Mouse (Mus musculus) forebrain, embryonic 16.5 days (tissue): ENCODE data around the gene Cdx2. TPM values are rescaled to one million over a fixed set of nuclear protein-coding genes. Genes with fewer than 3 reads are reported as not detected.

ENCODE experiments used
- ATAC-seq: fragments of 200-750 bp; cut with Nextera tagmentation; 2 replicates; pipeline ENCODE4 v1.8.0; 2017; ENCODE audit warnings: mild to moderate bottlenecking, moderate library complexity
- H3K27ac ChIP-seq: fragments of 300-500 bp; sonication (generic); 2 replicates; pipeline ENCODE4 v1.5.1; 2014; ENCODE audit warnings: low read length, control low read depth
- H3K27me3 ChIP-seq: fragments of 300-500 bp; sonication (generic); replicated peaks from 2 replicates; pipeline ENCODE4 v1.6.1; 2014; ENCODE audit warnings: low read length; ENCODE audit not compliant: control insufficient read depth, insufficient read depth
- H3K36me3 ChIP-seq: fragments of 300-500 bp; sonication (generic); 2 replicates; pipeline ENCODE4 v1.6.1; 2014; ENCODE audit not compliant: control insufficient read depth, insufficient read depth
- H3K4me1 ChIP-seq: fragments of 300-500 bp; sonication (generic); replicated peaks from 2 replicates; pipeline ENCODE4 v1.6.1; 2014; ENCODE audit warnings: low read length; ENCODE audit not compliant: control insufficient read depth, insufficient read depth
- H3K4me2 ChIP-seq: fragments of 300-500 bp; sonication (generic); 2 replicates; pipeline ENCODE4 v1.6.1; 2014; ENCODE audit warnings: mild to moderate bottlenecking, low read length, control low read depth
- H3K4me3 ChIP-seq: fragments of 300-500 bp; sonication (generic); replicated peaks from 2 replicates; pipeline ENCODE4 v1.5.1; 2014; ENCODE audit warnings: mild to moderate bottlenecking, low read length, control low read depth
- H3K9ac ChIP-seq: fragments of 300-500 bp; sonication (generic); replicated peaks from 2 replicates; pipeline ENCODE4 v1.6.1; 2014; ENCODE audit warnings: low read depth, low read length, control low read depth
- H3K9me3 ChIP-seq: fragments of 300-500 bp; sonication (generic); 2 replicates; pipeline ENCODE4 v1.6.1; 2016; ENCODE audit warnings: low read length; ENCODE audit not compliant: control insufficient read depth
- WGBS: fragments of 180-500 bp; shearing (Covaris S2); extraction: QIAGEN DNeasy Blood & Tissue Kit; methylation state at CpG from one replicate; pipeline ENCODE4 v1.1.7; 2014; 5-methylcytosine and 5-hydroxymethylcytosine counted together
- polyA plus RNA-seq: library from polyadenylated mRNA; unstranded; fragments of >200 nt; fragmentation: Nextera tagmentation; extraction: Ambion mirVana; gene quantifications from 2 replicates; pipeline ENCODE4 v1.2.1, GENCODE M21; 2015

Gene Cdx2
- polyA plus RNA-seq, 1 experiment from 2014 or later: not detected

DNA sequence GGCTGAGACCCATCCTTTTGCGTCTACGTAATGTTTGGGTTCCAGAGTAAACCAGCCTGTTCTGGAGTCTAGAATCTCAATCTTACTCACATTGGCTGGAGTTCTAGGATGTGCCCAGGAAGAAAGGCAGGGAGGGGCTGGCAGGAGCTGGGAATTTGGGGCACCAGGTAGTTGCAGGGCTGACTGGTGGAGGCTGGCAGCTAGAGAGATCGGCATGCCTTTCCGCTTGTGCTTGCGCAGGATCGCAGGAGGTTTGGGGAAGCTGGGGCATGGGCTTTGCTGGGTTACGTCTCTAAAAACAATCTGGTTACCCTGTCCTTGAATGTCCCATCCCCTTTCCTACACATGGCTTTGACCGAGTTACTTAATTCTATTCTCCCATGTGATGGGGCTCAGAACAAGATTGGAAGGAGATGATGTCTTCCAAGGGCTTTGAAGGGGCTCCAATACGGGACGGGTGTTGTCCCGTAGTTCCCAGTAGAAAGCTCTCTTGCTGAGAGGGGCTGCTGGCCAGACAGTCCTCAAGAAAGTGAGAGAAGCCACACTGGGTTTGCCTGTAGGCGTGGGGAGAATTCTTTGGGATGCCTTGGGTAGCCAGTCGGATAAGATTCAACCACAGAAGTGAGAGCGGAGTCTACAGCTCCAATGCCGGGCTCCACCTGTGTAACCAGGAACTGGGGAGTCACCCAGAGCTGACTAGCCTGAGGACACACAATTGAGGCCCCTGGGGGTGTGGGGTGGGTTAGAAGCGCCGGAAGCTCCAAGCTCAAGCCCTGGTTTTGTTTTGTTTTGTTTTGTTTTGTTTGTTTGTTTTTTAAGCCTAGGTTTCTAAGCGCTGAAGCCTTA, 30.1 kb downstream of the Cdx2 start:
- H3K4me1 ChIP-seq: no peaks in the 10 kb centered on the region
- no peak overlapping the region for H3K27ac ChIP-seq
- H3K36me3 ChIP-seq: no peaks in the 10 kb centered on the region
- H3K9ac ChIP-seq: no peak overlapping the region
- peaks cover 85% of the 10 kb centered on the region for H3K27me3 ChIP-seq
- WGBS: 1% methylated on average over 18 of the region's 18 CpGs
- no peak overlapping the region for H3K4me3 ChIP-seq
- H3K9me3 ChIP-seq: no peaks in the 10 kb centered on the region
- no peak for ATAC-seq
- no peak overlapping the region for H3K4me2 ChIP-seq

DNA sequence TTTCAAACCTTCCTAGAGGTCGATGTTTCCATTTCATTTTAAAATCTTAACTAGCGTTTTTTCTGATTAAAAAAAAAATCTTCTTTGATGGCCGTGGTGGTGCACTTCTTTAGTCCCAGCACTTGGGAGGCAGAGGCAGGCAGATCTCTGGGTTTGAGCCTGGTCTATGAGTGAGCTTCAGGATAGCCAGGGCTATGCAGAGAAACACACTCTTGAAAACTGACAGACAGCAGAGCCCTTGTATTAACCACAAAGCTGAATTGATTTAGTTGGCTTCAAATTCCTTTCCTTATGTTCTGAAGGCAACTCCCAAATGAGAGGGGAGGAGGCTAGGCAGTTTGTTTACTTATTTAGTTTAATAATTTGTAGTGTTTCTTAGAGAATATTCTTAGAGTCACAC, 31.3 kb downstream of the Cdx2 start:
- no peak for ATAC-seq
- no peak overlapping the region for H3K4me2 ChIP-seq
- peaks cover 87% of the 10 kb centered on the region for H3K27me3 ChIP-seq
- no peak overlapping the region for H3K4me3 ChIP-seq
- no peak overlapping the region for H3K9ac ChIP-seq
- no peak overlapping the region for H3K27ac ChIP-seq
- H3K36me3 ChIP-seq: no peaks in the 10 kb centered on the region
- H3K9me3 ChIP-seq: no peaks in the 10 kb centered on the region
- WGBS: 21% methylated on average over 3 of the region's 3 CpGs
- no peaks in the 10 kb centered on the region for H3K4me1 ChIP-seq

DNA sequence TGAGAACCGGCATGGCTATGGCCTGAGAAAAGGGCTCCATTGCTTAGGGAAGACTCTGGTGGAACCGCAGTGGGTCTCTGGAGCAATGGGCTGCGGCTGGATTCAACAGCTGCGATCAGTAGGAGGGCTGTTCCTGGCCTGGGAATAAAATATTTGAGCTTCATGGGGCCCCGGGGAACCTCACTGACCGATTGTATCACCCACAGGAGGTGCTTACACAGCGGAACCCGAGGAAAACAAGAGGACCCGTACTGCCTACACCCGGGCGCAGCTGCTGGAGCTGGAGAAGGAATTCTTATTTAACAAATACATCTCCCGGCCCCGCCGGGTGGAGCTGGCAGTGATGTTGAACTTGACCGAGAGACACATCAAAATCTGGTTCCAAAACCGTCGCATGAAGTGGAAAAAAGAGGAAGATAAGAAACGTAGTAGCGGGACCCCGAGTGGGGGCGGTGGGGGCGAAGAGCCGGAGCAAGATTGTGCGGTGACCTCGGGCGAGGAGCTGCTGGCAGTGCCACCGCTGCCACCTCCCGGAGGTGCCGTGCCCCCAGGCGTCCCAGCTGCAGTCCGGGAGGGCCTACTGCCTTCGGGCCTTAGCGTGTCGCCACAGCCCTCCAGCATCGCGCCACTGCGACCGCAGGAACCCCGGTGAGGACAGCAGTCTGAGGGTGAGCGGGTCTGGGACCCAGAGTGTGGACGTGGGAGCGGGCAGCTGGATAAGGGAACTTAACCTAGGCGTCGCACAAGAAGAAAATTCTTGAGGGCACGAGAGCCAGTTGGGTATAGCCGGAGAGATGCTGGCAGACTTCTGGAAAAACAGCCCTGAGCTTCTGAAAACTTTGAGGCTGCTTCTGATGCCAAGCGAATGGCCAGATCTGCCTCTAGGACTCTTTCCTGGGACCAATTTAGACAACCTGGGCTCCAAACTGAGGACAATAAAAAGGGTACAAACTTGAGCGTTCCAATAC, 32.6 kb downstream of the Cdx2 start:
- ATAC-seq: no peak
- H3K36me3 ChIP-seq: no peaks in the 10 kb centered on the region
- no peaks in the 10 kb centered on the region for H3K4me1 ChIP-seq
- no peaks in the 10 kb centered on the region for H3K9me3 ChIP-seq
- peaks cover 88% of the 10 kb centered on the region for H3K27me3 ChIP-seq
- H3K4me3 ChIP-seq: no peak overlapping the region
- 2% methylated on average over 48 of the region's 48 CpGs for WGBS
- H3K27ac ChIP-seq: no peak overlapping the region
- no peak overlapping the region for H3K9ac ChIP-seq
- no peak overlapping the region for H3K4me2 ChIP-seq

DNA sequence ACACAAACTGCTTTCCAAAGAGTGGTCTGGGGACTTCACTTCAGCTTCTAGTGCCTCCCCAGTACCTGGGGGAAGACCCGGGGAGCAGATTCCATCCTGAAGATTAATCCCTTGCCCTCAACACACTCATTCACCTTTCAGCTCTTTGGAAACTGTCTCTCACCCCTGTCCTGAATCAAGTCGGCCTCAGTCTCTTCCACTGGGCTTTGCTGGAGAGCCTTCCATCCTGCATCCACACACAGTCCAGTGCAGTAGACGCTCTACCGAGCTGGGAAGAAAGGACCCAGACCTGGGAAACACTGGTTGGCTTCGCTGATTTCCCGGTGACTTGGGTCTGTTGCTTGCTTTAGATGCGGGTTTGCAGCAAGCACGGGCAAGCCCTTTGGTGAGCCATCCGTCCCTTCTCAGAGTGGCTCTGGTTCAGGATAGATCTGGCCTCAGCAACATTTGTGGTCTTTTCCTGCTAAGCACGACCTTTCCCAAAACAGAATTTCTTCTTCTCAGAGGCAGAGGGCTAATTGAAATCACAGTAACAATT, 34.2 kb downstream of the Cdx2 start:
- Histone ChIP-seq H3K4me2 (no peak overlapping the region), H3K9ac (no peak overlapping the region), H3K4me3 (no peak overlapping the region), H3K27me3 (peaks cover 88% of the 10 kb centered on the region), H3K27ac (no peak overlapping the region), H3K9me3 (no peaks in the 10 kb centered on the region), H3K36me3 (no peaks in the 10 kb centered on the region), H3K4me1 (no peaks in the 10 kb centered on the region)
- ATAC-seq: no peak
- 2% methylated on average over 10 of the region's 10 CpGs for WGBS

DNA sequence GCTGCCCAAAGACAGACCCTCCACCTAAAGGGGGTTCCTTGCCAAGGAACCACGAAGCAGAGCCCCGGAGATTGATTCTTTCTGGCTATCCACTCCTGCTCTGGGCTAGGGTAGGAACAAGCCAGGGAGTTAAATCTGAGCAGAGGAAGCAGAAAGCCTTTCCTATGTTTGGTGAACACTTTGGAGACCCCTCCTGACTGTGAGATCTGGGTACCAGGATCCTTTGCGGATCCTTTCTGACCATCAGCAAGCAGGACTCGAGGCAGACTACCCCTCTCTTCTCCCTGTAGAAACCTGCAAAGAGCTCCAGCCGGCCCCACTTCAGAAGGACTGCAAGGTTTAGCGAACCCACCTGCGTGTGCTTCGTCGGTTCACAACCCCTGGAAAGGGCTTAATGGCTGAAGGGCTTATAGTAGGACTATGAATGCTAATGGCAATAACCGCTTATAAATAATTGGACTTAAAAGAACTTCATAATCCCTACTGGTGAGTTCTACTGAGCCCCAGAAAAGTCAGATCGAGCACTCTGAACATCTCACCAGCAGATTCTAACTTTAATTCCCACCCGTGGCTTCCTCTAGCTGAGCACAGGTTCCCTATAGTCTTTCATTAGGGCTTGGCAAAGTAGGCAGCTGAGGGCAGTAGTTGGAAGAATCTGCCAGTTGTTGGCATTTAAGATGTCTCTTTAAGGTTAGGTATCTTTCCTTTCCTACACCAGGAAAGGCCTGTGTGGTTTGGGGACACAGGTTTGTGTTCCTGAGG, 34.8 kb downstream of the Cdx2 start:
- WGBS: 4% methylated on average over 12 of the region's 12 CpGs

DNA sequence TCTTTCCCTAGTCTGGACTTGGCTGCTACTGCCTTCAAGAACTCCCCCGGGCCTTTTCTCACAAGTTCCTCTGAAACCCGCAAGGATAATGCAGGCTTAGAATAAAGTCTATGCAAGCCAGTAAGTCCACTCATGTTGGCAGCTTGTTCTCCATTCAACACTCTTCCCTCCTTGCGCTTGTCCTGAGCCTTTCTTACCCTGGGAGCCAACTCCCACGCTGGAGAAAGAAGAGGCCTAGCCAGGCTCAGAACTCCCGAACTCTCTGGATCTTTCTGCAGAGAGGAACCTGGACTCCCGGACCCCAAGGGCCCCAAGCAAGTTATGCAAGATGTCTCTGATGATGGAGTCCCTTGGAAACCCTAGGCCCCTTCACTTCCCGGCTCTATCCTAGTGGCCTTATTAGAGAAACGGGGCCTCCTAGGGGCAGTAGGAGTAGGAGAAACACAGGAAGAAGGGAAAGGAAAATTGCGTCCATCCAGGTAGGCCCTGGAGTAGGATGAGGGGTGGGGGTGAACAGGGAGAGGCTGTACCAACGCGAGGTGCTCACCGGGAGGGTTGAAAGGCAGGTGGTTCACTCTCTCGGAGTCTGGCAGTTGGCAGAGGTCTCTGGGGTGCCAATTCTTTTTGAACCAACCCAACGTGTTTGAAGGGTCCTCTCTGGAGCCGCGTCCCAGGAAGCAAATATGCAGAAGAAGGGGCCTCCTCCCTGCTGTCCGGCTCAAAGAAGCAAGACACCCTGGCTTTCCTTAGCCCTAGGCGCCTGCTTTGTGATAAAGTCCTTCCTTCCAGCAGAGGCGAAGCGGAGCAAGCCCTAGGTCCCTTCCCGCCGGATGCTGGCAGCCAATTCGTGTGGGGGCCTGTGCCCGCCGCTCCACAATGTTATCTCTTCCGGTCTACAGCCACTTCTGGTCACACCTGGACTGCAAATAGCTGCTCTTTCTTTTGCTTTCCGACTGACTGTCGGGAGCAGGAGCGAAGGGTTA, 36.1 kb downstream of the Cdx2 start:
- WGBS: under 1% methylated on average over 29 of the region's 29 CpGs
- peaks cover 89% of the 10 kb centered on the region for H3K27me3 ChIP-seq
- ATAC-seq: no peak

More for the DNA sequence above, 34.8 kb downstream of the Cdx2 start:
- no peak overlapping the region for H3K27ac ChIP-seq
- no peak overlapping the region for H3K9ac ChIP-seq
- H3K4me1 ChIP-seq: no peaks in the 10 kb centered on the region
- H3K9me3 ChIP-seq: no peaks in the 10 kb centered on the region
- ATAC-seq: no peak
- H3K4me2 ChIP-seq: no peak overlapping the region
- no peaks in the 10 kb centered on the region for H3K36me3 ChIP-seq
- peaks cover 88% of the 10 kb centered on the region for H3K27me3 ChIP-seq
- no peak overlapping the region for H3K4me3 ChIP-seq

DNA sequence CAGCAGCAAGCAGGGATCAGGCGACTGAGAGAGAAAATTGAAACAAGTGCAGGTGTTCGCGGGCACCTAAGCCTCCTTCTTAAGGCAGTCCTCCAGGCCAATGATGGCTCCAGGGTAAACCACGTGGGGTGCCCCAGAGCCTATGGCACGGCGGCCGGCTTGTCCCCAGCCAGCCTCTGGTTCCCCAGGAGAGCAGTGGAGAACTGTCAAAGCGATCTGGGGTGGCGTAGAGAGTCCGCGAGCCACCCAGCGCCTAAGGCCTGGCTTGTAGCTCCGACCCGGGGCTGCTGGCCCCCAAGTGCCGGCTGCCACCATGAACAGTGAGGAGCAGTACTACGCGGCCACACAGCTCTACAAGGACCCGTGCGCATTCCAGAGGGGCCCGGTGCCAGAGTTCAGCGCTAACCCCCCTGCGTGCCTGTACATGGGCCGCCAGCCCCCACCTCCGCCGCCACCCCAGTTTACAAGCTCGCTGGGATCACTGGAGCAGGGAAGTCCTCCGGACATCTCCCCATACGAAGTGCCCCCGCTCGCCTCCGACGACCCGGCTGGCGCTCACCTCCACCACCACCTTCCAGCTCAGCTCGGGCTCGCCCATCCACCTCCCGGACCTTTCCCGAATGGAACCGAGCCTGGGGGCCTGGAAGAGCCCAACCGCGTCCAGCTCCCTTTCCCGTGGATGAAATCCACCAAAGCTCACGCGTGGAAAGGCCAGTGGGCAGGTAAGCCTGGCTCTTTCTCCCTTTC, 37.0 kb downstream of the Cdx2 start, which contains the start of gene Pdx1:
Pdx1 (plus strand) TSS at position 34 of the 747 bp plus-strand sequence.
- Histone ChIP-seq H3K9ac (no peak within 1 kb of the TSS), H3K4me2 (no peak within 1 kb of the TSS), H3K27me3 (peaks cover 89% of the 10 kb centered on the region), H3K9me3 (no peaks in the 10 kb centered on the region), H3K36me3 (no peaks in the 10 kb centered on the region), H3K4me1 (no peaks in the 10 kb centered on the region), H3K27ac (no peak within 1 kb of the TSS), H3K4me3 (no peak within 1 kb of the TSS)
- no peak for ATAC-seq
- WGBS: 0% methylated on average over 38 of the region's 44 CpGs

More for the DNA sequence above, 36.1 kb downstream of the Cdx2 start:
- no peak overlapping the region for H3K4me2 ChIP-seq
- H3K4me3 ChIP-seq: no peak overlapping the region
- H3K9me3 ChIP-seq: no peaks in the 10 kb centered on the region
- H3K36me3 ChIP-seq: no peaks in the 10 kb centered on the region
- H3K27ac ChIP-seq: no peak overlapping the region
- no peak overlapping the region for H3K9ac ChIP-seq
- no peaks in the 10 kb centered on the region for H3K4me1 ChIP-seq
